Mouse (Mus musculus) heart, adult 8-10 months (tissue): ENCODE measurements at regions not wholly inside any gene's neighbourhood (a gene's known extent, or its start where the extent isn't known, plus 50 kb on each side); places are given as distances from the start of the nearest gene placed in this dataset.

Experiments
- DNase-seq: peaks from one replicate; pipeline ENCODE4 v3.0.0; 2022; ENCODE audit warnings: low spot score

DNA sequence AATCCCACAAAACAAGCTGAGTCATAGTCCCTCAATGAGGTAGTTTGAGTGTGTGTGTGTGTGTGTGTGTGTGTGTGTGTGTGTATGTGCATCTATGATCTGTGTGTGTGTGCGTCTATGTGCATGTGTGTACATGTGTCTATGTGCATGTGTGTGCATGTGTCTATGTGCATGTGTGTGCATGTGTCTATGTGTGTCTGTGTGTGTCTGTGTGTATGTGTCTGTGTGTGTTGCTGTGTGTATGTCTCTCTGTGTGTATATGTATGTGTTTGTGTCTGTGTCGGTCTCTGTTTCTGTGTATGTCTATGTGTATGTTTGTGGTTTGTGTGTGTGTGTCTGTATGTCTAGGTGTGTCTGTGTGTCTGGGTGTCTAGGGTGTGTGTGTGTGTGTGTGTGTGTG is 309.1 kb upstream of the Brinp3 start:
- no peak for DNase-seq

DNA sequence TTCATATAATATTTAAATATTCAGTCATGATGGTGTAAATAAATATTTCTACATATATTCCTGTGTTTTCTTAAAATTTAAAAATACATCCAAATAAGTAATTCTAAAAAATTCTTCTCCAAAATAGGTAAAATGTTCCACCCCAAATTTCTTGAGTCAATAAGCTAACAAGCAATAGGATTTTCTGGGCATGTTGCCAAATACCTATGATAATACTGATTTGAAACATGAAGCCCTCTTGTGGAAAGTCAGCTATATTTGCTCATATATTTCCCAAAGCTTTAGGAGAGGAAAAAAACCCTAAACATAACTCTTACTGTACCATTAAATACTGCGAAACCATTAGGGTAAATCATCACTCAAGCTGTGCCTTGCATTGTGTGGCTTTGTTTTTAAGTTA is 282.9 kb upstream of the Brinp3 start:
- no peak for DNase-seq

DNA sequence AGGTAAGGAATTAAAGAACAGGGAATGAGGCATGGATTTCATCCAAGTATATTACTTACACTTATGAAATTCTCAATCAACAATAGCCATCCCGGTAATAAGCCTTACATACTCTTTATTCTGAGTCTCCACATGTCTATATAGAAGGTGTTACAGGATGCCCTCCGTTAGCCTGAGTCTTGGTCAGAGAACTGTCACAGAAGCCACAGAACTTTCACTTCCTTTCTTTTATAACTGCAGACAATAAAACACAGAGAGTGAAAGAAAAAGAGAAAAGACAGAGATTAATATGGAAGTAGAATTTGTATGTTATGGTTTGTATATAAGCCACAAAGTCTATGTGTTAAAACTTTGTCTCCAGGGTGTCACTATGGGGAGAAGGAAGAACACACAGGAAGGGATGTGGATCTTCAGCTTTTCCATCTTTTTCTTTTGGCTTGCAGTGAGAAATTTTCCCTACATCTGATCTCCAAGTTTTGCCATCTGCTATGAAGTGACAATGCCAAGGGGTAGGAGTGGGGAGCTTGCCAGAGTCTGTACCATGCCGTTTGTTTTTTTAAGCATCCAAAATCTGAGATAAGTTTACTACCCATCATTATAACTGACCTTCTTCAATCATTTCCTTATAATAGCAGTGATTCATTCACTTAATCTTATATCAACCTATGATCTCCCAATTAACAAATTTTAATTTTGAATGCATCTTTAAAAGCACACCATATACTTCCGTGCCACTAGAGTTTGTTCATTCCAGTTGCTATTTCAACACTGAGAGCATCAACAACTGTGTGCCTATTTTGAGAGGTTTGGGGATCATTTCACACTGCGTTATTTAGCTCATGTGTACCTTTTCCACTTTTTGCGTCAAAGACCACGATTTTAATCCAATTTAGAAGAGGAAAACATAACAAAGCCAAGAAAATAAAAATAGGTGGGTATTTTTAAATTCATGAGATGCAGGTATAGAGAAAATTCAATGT is 262.8 kb upstream of the Brinp3 start:
- no peak for DNase-seq

DNA sequence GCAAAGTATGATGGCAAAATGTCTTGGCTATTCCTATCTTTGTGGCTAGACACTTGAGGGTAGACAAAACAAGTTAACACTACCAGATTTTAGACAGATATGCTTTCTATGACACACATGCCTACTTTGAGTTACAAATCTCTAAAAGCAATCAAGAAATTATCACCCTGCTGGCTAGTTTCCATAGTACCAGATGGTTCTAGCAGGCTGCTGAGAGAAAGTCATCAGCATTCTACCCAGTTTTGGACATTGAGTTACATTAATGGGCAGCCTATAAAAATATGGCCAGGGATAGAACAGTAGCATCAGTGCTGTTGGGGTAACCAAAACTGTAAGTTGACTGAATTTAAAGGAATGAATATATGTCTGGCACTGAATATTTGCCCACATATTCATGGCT is 234.2 kb upstream of the Brinp3 start:
- DNase-seq = no peak

GRCm38 (mm10) chr1:146299031-146299430 is 195.5 kb upstream of the Brinp3 start:
- no peak for DNase-seq

GRCm38 (mm10) chr1:146312547-146312946 is 182.0 kb upstream of the Brinp3 start:
- DNase-seq = no peak

GRCm38 (mm10) chr1:146316172-146317158 is 178.1 kb upstream of the Brinp3 start:
- peak; percentile 20 for DNase-seq

GRCm38 (mm10) chr1:146322026-146322425 is 172.5 kb upstream of the Brinp3 start:
- DNase-seq = no peak

GRCm38 (mm10) chr1:146322862-146323261 is 171.7 kb upstream of the Brinp3 start:
- no peak for DNase-seq

DNA sequence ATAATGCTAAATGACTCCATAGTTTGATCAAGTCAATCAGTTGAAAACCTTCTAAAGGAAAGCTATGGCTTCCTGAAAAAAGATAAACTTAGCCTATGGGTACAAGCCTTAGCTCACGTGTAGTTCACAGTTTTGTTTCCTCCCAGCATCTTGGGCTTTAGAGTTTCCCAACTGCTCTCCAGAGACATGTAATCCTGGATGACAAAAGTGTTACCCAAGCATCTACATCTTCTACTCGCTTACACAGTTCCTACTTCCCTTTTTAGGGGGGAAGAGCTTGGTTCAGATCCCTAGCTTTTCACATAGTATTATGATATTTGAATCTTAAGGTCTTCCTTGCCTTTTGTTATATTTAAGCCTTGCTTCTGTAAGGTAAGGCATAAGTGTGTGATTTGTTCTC is 157.5 kb upstream of the Brinp3 start:
- no peak for DNase-seq

DNA sequence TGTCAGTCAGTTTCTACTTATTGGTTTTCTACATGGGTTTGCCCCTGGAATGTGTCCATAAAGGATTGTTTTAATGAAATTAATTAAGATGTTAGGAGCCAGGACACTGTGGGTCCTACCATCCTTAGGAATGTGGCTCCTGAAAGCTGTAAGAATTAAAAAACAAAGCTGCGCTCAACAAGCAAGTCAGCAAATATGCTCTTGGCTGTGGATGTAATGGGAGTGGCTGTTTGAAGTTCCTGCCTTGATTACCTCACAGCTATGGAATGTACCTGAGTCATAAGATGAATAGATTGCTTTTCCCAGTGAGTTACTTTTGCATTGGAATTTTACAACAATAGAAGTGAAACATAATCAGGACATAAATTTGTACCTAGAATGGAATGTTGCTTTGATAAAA is 137.6 kb upstream of the Brinp3 start:
- DNase-seq = no peak

DNA sequence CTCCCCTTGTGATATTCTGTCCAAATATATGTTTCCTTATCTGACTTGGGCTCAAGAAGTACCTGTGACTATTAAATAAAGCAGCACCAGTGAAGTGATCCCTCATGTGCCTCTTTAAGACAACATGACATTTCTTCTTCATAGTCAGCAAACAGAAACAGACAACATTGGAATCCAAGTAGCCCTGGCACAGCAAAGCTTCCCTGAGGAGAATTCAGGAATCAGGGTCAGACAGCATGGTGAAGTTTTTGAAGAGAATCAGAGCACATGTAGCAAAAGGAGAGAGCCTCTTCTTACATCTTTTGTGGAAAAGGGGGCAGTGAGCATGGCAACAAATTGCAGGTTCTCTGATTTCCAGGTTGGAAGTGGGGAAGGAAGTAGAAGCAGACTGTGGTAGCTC is 136.3 kb upstream of the Brinp3 start:
- DNase-seq = no peak

GRCm38 (mm10) chr1:146359632-146360031 is 134.9 kb upstream of the Brinp3 start:
- no peak for DNase-seq

DNA sequence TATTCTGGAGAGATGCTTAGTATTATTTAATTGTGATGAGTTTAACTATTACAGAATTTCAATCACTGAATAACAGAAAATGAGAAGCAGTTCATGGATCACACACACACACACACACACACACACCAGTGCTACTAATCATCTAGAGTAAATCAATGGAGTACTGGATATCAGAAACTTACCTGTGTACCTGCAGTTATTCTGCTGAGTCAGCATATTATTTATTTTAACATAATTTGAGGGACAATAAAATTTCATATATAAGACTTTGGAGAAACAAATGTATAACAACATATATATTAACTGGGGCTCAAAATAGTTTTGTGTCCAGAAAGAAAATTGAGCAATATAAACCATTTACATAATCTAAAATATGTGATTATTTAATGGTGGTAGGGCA is 134.4 kb upstream of the Brinp3 start:
- no peak for DNase-seq

DNA sequence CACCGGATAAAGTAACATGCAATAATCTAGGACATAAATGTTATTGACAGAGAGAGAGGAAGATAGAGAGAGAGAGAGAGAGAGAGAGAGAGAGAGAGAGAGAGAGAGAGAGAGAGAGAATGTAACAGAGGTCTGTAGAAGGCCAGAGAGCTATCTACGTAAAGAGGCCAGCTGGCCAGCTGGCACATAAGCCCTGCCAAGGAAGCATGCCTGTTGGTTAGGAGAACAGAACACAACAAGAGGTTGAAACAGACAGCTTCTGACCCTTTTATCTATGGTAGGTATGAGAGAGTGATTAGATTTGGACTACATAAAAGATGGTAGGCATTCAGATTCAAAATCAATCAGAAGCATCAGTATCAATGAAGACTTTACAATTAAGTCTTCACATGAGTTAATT is 130.8 kb upstream of the Brinp3 start:
- DNase-seq = no peak
